Mouse (Mus musculus) cerebellum, postnatal 14 days (tissue): ENCODE results near the gene Stk10.
A peak's percentile ranks its signal among the peaks of the same experiment; 100 is the strongest.
"Not testable (repeated sequence)": the region's sequence is repeated elsewhere in the genome, so short reads cannot be mapped to it uniquely, and the experiment has no call there.

Experiments
- DNase-seq, 2 experiments: peaks; one replicate each; pipeline ENCODE4 v3.0.0; 2021; ENCODE audit warnings: mixed read lengths in 2 of 2

Gene Stk10

GRCm38 (mm10) chr11:32605131-32605860 lies 72.2 kb downstream of the Stk10 start:
- no peak for DNase-seq

DNA sequence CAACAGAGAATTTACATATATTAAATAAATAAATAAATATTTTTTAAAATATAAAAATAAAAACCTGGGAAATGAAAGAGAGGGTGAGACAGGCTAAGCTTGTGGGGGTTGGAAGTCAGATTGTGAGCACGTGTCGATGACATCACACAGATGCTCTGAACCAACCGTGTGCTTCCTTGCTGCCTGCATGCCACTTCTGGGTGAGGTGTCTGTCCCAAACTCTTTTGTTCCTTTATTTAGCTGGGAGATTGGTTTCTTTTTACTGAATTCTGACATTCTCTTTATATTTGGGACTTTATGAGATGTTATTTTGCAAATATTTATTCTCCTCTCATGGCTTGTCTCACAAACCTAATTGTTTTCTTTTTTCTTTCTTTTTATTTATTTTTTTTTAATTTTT lies 72.8 kb downstream of the Stk10 start:
- DNase-seq, result no peak

DNA sequence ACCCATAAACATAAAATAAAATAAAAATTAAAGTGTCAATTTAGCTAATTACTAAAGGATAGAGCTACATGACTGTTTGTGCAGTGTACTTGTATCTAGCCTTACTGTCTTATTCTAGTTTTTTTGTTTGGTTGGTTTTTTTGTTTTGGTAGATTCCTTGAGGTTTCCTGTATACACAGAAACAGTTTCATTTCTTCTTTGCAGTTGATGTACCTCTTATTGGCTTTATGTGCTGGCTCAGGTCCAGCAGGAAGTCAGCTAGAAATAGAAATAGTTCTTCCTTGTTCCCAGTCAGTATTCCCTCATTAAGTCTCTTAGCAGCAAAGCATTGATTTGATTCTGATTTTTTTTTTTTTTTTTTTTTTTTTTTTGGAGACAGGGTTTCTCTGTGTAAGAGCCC lies 74.2 kb downstream of the Stk10 start:
- DNase-seq, result peak; percentile 5 to 17

- peak in 1 of 2 experiments; percentile 11 for DNase-seq
Observed at GRCm38 (mm10) chr11:32610616-32611015, 77.5 kb downstream of the Stk10 start.

DNA sequence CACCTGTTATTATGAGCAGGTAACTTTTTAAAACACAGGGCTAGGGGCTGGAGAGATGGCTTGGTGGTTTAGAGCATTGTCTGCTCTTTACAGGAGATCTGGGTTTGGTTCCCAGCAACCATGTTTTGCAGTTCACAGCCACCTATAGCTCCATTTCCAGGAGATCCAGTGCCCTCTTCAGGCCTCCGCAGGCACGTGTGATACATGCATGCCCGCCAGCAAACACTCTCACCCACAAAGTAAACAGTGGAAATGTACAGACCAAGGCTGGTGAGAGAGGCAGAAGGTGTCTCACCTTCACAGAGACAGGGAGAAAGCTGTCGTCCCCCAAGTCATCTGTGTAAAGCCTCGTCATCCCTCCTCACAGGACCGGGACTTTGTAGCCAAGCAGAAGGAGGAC lies 79.2 kb downstream of the Stk10 start:
- DNase-seq, result peak in 1 of 2 experiments; percentile 2

DNA sequence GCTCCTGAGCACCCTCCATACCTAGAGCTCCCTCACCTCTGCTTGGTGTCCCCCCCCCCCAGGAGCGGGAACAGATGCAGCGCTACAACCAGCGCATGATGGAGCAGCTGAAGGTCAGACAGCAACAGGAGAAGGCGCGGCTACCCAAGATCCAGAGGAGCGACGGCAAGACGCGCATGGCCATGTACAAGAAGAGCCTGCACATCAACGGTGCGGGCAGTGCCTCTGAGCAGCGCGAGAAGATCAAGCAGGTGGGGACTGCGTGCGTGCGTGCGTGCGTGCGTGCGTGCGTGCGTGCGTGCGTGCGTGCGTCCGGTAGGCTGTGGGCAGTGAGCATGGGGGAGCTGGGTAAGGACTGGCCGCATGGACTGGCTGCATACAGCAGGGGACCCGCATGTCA lies 81.4 kb downstream of the Stk10 start:
- DNase-seq, result peak in 1 of 2 experiments; percentile 5

DNA sequence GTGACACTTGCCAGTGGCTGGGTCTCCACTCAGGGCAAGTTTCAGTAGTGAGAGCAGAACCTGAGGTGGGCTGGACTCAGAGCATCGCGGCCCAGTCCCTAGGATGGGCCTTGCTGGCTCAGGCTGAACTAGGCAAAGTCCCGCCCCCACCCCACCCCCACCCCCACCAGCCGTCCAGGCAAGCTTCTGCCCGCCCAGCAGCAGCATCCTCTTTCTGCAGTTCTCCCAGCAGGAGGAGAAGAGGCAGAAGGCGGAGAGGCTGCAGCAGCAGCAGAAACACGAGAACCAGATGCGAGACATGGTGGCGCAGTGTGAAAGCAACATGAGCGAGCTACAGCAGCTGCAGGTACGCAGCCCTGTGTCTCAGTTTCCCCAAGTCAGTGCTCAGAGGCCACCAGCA lies 82.5 kb downstream of the Stk10 start:
- DNase-seq, result peak in 1 of 2 experiments; percentile 11

GRCm38 (mm10) chr11:32616091-32616490 lies 83.0 kb downstream of the Stk10 start:
- no peak for DNase-seq

- peak in 1 of 2 experiments; percentile 19 for DNase-seq
Observed at GRCm38 (mm10) chr11:32618036-32618435, 84.9 kb downstream of the Stk10 start.

- not testable (repeated sequence) for DNase-seq
Observed at GRCm38 (mm10) chr11:32618641-32619040, 85.5 kb downstream of the Stk10 start.

DNA sequence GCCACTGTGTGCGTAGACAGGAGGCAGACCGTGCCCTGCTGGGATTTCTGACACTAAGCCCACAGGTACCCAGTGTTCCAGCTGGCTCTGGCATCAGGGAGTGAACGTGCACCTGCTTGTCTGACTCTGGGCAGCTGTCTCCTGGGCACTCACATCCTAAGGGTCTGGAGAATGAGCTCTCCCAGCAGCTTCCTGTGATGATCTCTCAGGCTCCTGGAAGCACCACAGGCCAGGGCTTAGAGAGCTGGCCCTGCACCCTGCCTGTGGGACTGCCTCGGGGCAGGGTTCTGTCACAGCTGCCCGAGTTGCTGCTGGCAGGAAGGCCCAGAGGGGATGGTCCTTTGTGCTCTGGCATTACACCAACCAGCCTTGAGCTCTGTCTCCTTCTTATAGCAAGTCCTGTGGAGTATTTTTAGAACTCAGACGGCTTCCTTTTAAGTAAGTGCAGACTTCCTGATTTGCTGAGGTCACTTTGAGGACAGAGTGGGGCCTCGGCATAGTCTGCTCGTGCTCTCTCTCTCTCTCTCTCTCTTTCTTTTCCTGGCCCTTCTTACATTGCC lies 86.2 kb downstream of the Stk10 start:
- DNase-seq, result peak in 1 of 2 experiments; percentile 26

DNA sequence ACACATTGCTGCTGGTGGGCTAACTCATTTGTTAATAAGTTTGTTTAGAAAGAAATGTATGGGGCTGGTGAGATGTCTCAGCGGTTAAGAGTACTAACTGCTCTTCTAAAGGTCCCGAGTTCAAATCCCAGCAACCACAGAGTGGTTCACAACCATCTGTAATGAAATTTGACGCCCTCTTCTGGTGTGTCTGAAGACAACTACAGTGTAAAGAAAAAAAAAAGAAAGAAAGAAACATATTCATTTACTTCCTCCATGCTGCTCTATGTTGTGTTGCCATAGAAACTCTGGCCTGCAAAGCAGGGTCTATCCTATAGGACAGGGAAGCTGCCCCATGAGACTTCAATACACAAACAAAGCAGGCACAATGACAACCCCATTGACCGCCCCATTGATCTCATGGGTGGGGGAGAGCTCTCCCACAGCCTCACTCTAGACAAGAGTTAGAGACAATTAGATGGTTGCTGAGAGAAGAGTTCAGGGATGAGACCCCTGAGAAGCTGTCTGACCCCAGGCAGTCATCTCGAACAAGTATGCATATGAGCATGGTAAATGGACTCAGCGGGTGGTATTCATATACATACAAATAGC lies 86.9 kb downstream of the Stk10 start:
- DNase-seq, result no peak

- DNase-seq, result peak; percentile 88 to 95
Observed at GRCm38 (mm10) chr11:32621831-32622478, 88.8 kb downstream of the Stk10 start.

DNA sequence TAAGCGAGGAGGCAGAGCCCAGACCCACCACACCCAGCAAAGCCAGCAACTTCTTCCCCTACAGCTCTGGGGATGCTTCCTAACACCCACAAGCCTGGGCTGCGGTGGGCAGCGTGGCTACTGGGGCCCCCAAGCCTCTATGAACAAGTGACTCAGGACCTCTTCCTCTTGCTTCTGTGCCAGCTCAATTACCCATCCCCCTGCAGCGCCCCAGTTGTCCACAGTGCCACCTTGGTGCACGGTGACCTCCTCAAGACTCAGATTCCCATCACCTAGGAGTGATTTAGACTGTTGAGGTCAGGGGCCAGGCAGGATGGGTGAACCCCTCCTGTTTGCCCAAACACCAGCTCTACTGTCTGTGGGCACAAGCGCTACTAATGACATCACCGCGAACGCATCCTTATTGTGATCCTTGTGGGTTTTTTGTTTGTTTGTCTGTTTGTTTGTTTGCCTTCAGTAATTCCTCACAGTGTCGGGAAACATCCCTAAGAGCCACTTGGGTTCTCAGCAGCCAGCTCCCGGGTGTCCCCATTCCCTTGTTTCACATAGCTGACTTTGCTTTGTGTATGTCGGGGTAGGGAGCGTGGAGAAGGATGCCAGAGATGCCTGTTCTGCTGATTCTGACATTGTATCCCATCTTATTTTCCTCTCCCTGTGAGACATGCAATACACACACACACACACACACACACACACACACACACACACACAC lies 89.5 kb downstream of the Stk10 start:
- DNase-seq, result peak in 1 of 2 experiments; percentile 69

GRCm38 (mm10) chr11:32623236-32623635 lies 90.1 kb downstream of the Stk10 start:
- peak; percentile 94 to 96 for DNase-seq

- DNase-seq, result no peak
Observed at GRCm38 (mm10) chr11:32623912-32624311, 90.8 kb downstream of the Stk10 start.

DNA sequence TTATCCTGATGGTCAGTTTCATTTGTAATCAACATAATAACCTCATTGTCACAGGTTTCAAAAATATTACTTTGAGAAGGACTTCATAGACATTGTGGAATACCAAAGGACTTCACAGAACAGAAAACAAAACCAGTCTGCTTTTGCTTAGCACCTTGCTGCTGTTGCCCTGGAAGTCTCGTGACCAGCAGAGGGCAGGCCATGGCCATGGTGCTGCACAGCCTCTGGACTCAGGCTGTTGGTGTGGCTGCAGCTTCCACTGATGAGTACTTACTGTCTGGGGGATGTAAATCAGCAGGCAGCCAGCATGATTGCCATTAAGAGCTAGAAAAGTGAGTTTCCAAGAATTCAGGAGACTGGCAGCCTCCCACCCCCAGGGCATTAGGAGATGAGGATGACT lies 92.6 kb downstream of the Stk10 start:
- DNase-seq, result peak; percentile 77 to 81

GRCm38 (mm10) chr11:32626079-32626478 lies 93.0 kb downstream of the Stk10 start:
- DNase-seq, result no peak

DNA sequence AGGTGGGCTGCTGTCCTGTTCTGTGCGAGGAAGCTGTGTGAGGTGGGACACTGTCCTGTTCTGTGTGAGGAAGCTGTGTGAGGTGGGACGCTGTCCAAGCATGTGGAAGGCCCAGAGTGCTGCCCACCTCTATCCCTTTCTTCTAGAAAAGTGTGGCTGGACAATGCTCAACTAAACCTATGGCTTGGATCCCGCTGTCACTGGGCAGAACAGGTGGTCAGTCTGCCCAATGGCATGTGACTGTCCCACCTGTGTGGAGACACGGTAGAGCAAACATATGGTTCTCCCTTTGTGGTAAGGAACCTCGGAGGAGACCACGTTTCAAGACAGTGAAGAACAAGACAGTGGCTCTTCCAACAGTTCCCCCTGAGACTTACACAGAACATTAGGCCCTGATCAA lies 94.8 kb downstream of the Stk10 start:
- no peak for DNase-seq

DNA sequence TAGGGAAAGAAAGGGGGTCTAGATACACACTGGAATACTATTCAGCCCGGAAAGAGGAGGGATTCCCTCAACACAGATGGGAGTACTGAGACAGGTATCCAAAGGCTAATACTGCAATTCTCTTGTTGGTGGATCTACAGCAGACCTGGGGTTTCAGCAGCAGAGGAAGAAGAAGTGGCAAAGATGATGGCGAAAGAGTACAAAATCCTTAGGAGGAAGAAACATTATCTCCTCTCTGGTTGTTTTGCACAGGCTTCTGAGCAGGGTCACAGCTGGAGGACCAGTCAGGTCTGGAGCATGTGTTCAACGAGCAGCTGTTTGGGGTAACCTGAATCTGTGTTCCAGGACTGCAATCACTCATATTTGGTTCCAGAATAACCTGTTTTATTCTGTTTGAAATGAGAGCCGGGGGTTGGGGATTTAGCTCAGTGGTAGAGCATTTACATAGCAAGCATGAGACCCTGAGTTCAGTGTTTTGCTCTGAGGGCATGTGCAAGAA lies 96.7 kb downstream of the Stk10 start:
- DNase-seq, result no peak

GRCm38 (mm10) chr11:32632671-32633070 lies 99.6 kb downstream of the Stk10 start:
- DNase-seq, result no peak

GRCm38 (mm10) chr11:32633542-32633941 lies 100.4 kb downstream of the Stk10 start:
- no peak for DNase-seq

- no peak for DNase-seq
Observed at GRCm38 (mm10) chr11:32634143-32634542, 101.0 kb downstream of the Stk10 start.
